Comparison of ENCODE assay signal across 21 mouse cellular contexts in genomic region chr16:22261563-22261962, GRCm38 (mm10). TPM values are rescaled to one million over a fixed set of nuclear protein-coding genes. Genes with fewer than 3 reads are reported as not detected.
DNase-seq lines count a peak whose midpoint lies in the region; ATAC-seq and TF ChIP-seq lines count a peak whose summit lies in the region.
"Had no signal": no experiment of that assay in that cellular context is flagged by ENCODE, and none has a peak within 500 bp of the region (broad histone marks: within the 10 kb centered on the region; RNA-seq: fewer than 3 reads in every experiment).

No protein-coding gene starts in this region.

- no peak for TF ChIP-seq CTCF in liver, adult 2 months (IDR thresholded peaks at IDR 0.05; ENCODE audit: low read depth, low read length)
- TF ChIP-seq CTCF in CH12.LX (conservative IDR thresholded peaks at IDR 0.05 in 1 of 2, IDR thresholded peaks at IDR 0.05 in 1 of 2; ENCODE audit: low read depth in 2 of 2, low read length in 2 of 2), result no peak
- no peak for TF ChIP-seq CTCF in ES-Bruce4 (IDR thresholded peaks at IDR 0.05; ENCODE audit: low read depth, low read length)
- no peak for TF ChIP-seq CTCF in liver, embryonic 14.5 days (IDR thresholded peaks at IDR 0.05; ENCODE audit: low read depth)

- H3K4me1 ChIP-seq in liver, adult 2 months (ENCODE audit: control insufficient read depth, insufficient read depth, low read length), result peaks cover 13% of the 10 kb centered on the region
- H3K4me1 ChIP-seq in CH12.LX (ENCODE audit: control insufficient read depth in 1 of 2, insufficient read depth in 2 of 2), result peaks cover 4 to 44% of the 10 kb centered on the region in 2 experiments; a peak in 3 of 4 replicates
- no peaks in the 10 kb centered on the region for H3K4me1 ChIP-seq in ES-Bruce4 (ENCODE audit: control insufficient read depth, insufficient read depth, low read length)
- H3K4me1 ChIP-seq in liver, embryonic 14.5 days (replicated peaks; ENCODE audit: control insufficient read depth in 2 of 2, insufficient read depth in 2 of 2, low read length in 1 of 2), result peaks cover 7 to 16% of the 10 kb centered on the region in 2 experiments

- dilution Hi-C loops in CH12.LX (cut with MboI; ENCODE audit: extremely low pct_ligation_motif_present, extremely low pct_unique_long_range_greater_than_20kb, low sequenced_read_pairs), result no loop called here

- TF ChIP-seq POLR2A in liver, adult 2 months (IDR thresholded peaks at IDR 0.05; ENCODE audit: extremely low read depth, insufficient read depth, low read length), result no peak
- no peak for TF ChIP-seq POLR2A in CH12.LX (IDR thresholded peaks at IDR 0.05; ENCODE audit: low read depth, low read length)
- TF ChIP-seq POLR2A in ES-Bruce4 (IDR thresholded peaks at IDR 0.05; ENCODE audit: insufficient read depth, low read length), result no peak

- in situ Hi-C loops in CH12.LX (cut with MboI; ENCODE audit: low pct_ligation_motif_present, low pct_unique_long_range_greater_than_20kb, low sequenced_read_pairs), result no loop called here

- H3K9me3 ChIP-seq in CH12.LX (replicated peaks; ENCODE audit: low read length) (no peaks in the 10 kb centered on the region), ES-Bruce4 (replicated peaks; ENCODE audit: control insufficient read depth, insufficient read depth, low read length, poor library complexity, severe bottlenecking) (no peaks in the 10 kb centered on the region)
- H3K9me3 ChIP-seq in liver, embryonic 14.5 days (ENCODE audit: control insufficient read depth, low read length), result no peaks in the 10 kb centered on the region
- H3K9me3 ChIP-seq: forebrain, embryonic 13.5 days; heart, embryonic 15.5 days; neural tube, embryonic 12.5 days; stomach, embryonic 15.5 days had no signal

- peaks cover 10% of the 10 kb centered on the region; the same call in 1 of the 2 replicates for H3K79me2 ChIP-seq in liver, adult 2 months (ENCODE audit: control insufficient read depth, insufficient read depth, low read length)
- H3K79me2 ChIP-seq in CH12.LX (replicated peaks; ENCODE audit: control insufficient read depth, extremely low read depth, insufficient read depth, poor library complexity, severe bottlenecking), result peaks cover 68% of the 10 kb centered on the region

- TF ChIP-seq EP300 in CH12.LX (IDR thresholded peaks at IDR 0.05; ENCODE audit: low read length) (no peak), ES-Bruce4 (IDR thresholded peaks at IDR 0.05; ENCODE audit: insufficient read depth, low read depth, low read length) (no peak)
- no peak for TF ChIP-seq EP300 in liver, embryonic 14.5 days (IDR thresholded peaks at IDR 0.05; ENCODE audit: low read depth)

- no peak overlapping the region for H3K4me2 ChIP-seq in CH12.LX (ENCODE audit: insufficient read depth, low read depth, poor library complexity, severe bottlenecking)
- peak overlapping the region; percentile 31 for H3K4me2 ChIP-seq in liver, embryonic 14.5 days (ENCODE audit: low read depth)
- H3K4me2 ChIP-seq: forebrain, embryonic 13.5 days; neural tube, embryonic 12.5 days had no signal

- no peak overlapping the region for H3K27ac ChIP-seq in liver, adult 2 months (replicated peaks; ENCODE audit: insufficient read depth, low read depth, low read length)
- no peak overlapping the region for H3K27ac ChIP-seq in CH12.LX (ENCODE audit: insufficient read depth, low read depth)
- H3K27ac ChIP-seq in ES-Bruce4 (ENCODE audit: insufficient read depth, low read length), result no peak overlapping the region
- H3K27ac ChIP-seq in liver, embryonic 14.5 days, result no peak overlapping the region
- H3K27ac ChIP-seq: forebrain, embryonic 13.5 days; heart, embryonic 15.5 days; kidney, postnatal 0 days; layer of hippocampus, adult 2 months; macrophage; neural tube, embryonic 12.5 days; stomach, embryonic 15.5 days had no signal

- H3K36me3 ChIP-seq in liver, adult 2 months (ENCODE audit: control insufficient read depth, insufficient read depth, low read length), result peaks cover 4% of the 10 kb centered on the region; the same call in 1 of the 2 replicates
- H3K36me3 ChIP-seq in CH12.LX (replicated peaks in 1 of 2; ENCODE audit: control insufficient read depth in 1 of 2, insufficient read depth in 1 of 2, low read length in 1 of 2), result peaks cover 0 to 36% of the 10 kb centered on the region in 2 experiments
- H3K36me3 ChIP-seq in ES-Bruce4 (ENCODE audit: control insufficient read depth, insufficient read depth, low read length, poor library complexity, severe bottlenecking), result peaks cover 22% of the 10 kb centered on the region
- peaks cover 7% of the 10 kb centered on the region for H3K36me3 ChIP-seq in liver, embryonic 14.5 days (replicated peaks; ENCODE audit: control insufficient read depth, insufficient read depth, low read depth)
- H3K36me3 ChIP-seq: heart, embryonic 15.5 days; neural tube, embryonic 12.5 days; stomach, embryonic 15.5 days had no signal

- ATAC-seq in liver, embryonic 14.5 days (ENCODE audit: insufficient read depth), result no peak
- ATAC-seq in megakaryocyte progenitor cell, adult 5-6 weeks (replicated peaks; ENCODE audit: poor library complexity), result no peak
- ATAC-seq: CD4-positive, CD25-positive, alpha-beta regulatory T cell, adult 4 months; forebrain, embryonic 13.5 days had no signal

- no peak overlapping the region for H3K9ac ChIP-seq in liver, adult 2 months (ENCODE audit: low read depth, low read length)
- H3K9ac ChIP-seq in CH12.LX (ENCODE audit: insufficient read depth, low read depth) (no peak overlapping the region; the same call in 1 of the 2 replicates), ES-Bruce4 (ENCODE audit: low read depth, poor library complexity, severe bottlenecking) (0 out of 2 replicates have a peak overlapping the region, but pooled peaks have one; percentile 61)
- H3K9ac ChIP-seq in liver, embryonic 14.5 days (replicated peaks), result no peak overlapping the region
- H3K9ac ChIP-seq: forebrain, embryonic 13.5 days; heart, embryonic 15.5 days; neural tube, embryonic 12.5 days; stomach, embryonic 15.5 days had no signal

- no peak for TF ChIP-seq RAD21 in CH12.LX (IDR thresholded peaks at IDR 0.05; ENCODE audit: low read depth, low read length)

- DNase-seq in liver, adult 2 months (ENCODE audit: extremely low read depth, low read depth, low spot score), result peak; percentile 55
- no peak for DNase-seq in liver
- no peak for DNase-seq in CH12.LX (ENCODE audit: extremely low read depth)
- DNase-seq in liver, embryonic 14.5 days (ENCODE audit: low read depth in 3 of 3, low spot score in 3 of 3), result no peak
- DNase-seq in cerebellum, adult 11-12 months, result no peak
- DNase-seq: adrenal gland, postnatal 36 days; cerebellum, adult 9-11 months; kidney, adult 11 months; left cerebral cortex, postnatal 4 days; midbrain, embryonic 14.5 days; spleen, adult 18-20 months had no signal

- H3K27me3 ChIP-seq in liver, adult 2 months (ENCODE audit: control insufficient read depth, insufficient read depth, low read length), result no peaks in the 10 kb centered on the region
- H3K27me3 ChIP-seq in CH12.LX (replicated peaks) (no peaks in the 10 kb centered on the region), ES-Bruce4 (ENCODE audit: control insufficient read depth, insufficient read depth, low read length, poor library complexity, severe bottlenecking) (no peaks in the 10 kb centered on the region)
- no peaks in the 10 kb centered on the region for H3K27me3 ChIP-seq in liver, embryonic 14.5 days (ENCODE audit: control insufficient read depth, insufficient read depth, low read length)
- H3K27me3 ChIP-seq: forebrain, embryonic 13.5 days; heart, embryonic 15.5 days; neural tube, embryonic 12.5 days; stomach, embryonic 15.5 days had no signal

- H3K4me3 ChIP-seq in liver, adult 2 months (ENCODE audit: insufficient read depth, low read depth, low read length), result no peak overlapping the region
- H3K4me3 ChIP-seq in CH12.LX (replicated peaks in 1 of 3; ENCODE audit: low read depth in 2 of 3, low read length in 2 of 3, poor library complexity in 1 of 3) (peak overlapping the region in 1 of 3 experiments; percentile 98), ES-Bruce4 (ENCODE audit: low read depth, low read length) (no peak overlapping the region)
- H3K4me3 ChIP-seq in liver, embryonic 14.5 days (ENCODE audit: insufficient read depth in 1 of 2, low read depth in 2 of 2, low read length in 2 of 2), result peak overlapping the region in 1 of 2 experiments; percentile 2; a peak in 1 of 4 replicates
- H3K4me3 ChIP-seq: forebrain, embryonic 13.5 days; heart, embryonic 15.5 days; layer of hippocampus, adult 2 months; neural tube, embryonic 12.5 days; stomach, embryonic 15.5 days had no signal

- WGBS in liver, adult 2 months, result 44% methylated on average over 2 of the region's 2 CpGs
- 67% methylated on average over 2 of the region's 2 CpGs for WGBS in liver, embryonic 14.5 days (ENCODE audit: insufficient replicate concordance)

TF ChIP-seq in CH12.LX, 34 proteins besides CTCF, POLR2A, EP300 and RAD21:
- TF ChIP-seq CHD1 (IDR thresholded peaks at IDR 0.05; ENCODE audit: low read depth, low read length) (peak; percentile 93), ZNF384 (IDR thresholded peaks at IDR 0.05; ENCODE audit: low read depth, low read length) (peak; percentile 80), ZC3H11A (IDR thresholded peaks at IDR 0.05; ENCODE audit: low read depth, low read length) (no peak)

RNA-seq across cellular contexts. Expression of gene Tra2b, which starts 4.2 kb away (rescaled TPM):
- 49.4 and 53.4 TPM in 2 replicates for total RNA-seq in liver, adult 2 months (2014; rRNA removed)
- polyA plus RNA-seq in liver, adult 2 months (2012; rRNA removed), result 9.4 and 12.8 TPM in 2 replicates
- total RNA-seq in CH12.LX (2012; rRNA removed), result 216 and 311 TPM in 2 replicates
- 272 and 304 TPM in 2 replicates for total RNA-seq in CH12.LX (2014; rRNA removed)
- 392 and 405 TPM in 2 replicates for polyA plus RNA-seq in CH12.LX (2012; ENCODE audit: insufficient read length, low read depth)
- 380 and 381 TPM in 2 replicates for polyA plus RNA-seq in ES-Bruce4 (2011; ENCODE audit: insufficient read depth, insufficient read length, low read depth, missing spikeins)
- 47.8 and 69.7 TPM in 2 replicates for polyA plus RNA-seq in liver, embryonic 14.5 days (2012; rRNA removed)
- 140 and 145 TPM in 2 replicates for polyA plus RNA-seq in liver, embryonic 14.5 days (2014; fragmentation: Nextera tagmentation; extraction: Ambion mirVana)
- total RNA-seq in megakaryocyte progenitor cell, adult 5-6 weeks (2015), result 354 and 364 TPM in 2 replicates
- 493 and 597 TPM in 2 replicates for total RNA-seq in megakaryocyte progenitor cell, adult 5-6 weeks (2017)
